ENCODE assay signal across 9 mouse cellular contexts in genomic region chr5:114607651-114608050, GRCm38 (mm10). TPM values are rescaled to one million over a fixed set of nuclear protein-coding genes. Genes with fewer than 3 reads are reported as not detected.
DNase-seq lines count a peak whose midpoint lies in the region; ATAC-seq and TF ChIP-seq lines count a peak whose summit lies in the region.
"Had no signal": no experiment of that assay in that cellular context is flagged by ENCODE, and none has a peak within 500 bp of the region (broad histone marks: within the 10 kb centered on the region; RNA-seq: fewer than 3 reads in every experiment).

No protein-coding gene starts in this region.

- H3K9ac ChIP-seq in liver, adult 2 months (ENCODE audit: low read depth, low read length) = no peak overlapping the region
- H3K9ac ChIP-seq in liver, embryonic 12.5 days = no peak overlapping the region

- no peaks in the 10 kb centered on the region for H3K27me3 ChIP-seq in liver, adult 2 months (ENCODE audit: control insufficient read depth, insufficient read depth, low read length)
- H3K27me3 ChIP-seq in liver, embryonic 12.5 days (replicated peaks) = peaks cover 27% of the 10 kb centered on the region

- peaks cover 7% of the 10 kb centered on the region; the same call in 1 of the 2 replicates for H3K4me1 ChIP-seq in liver, adult 2 months (ENCODE audit: control insufficient read depth, insufficient read depth, low read length)
- H3K4me1 ChIP-seq in liver, embryonic 12.5 days = peaks cover 22% of the 10 kb centered on the region

- peak; percentile 71 for DNase-seq in liver, adult 2 months (ENCODE audit: extremely low read depth, low read depth, low spot score)
- peak; percentile 86 for DNase-seq in cerebellum, adult 9-10 months
- peak; percentile 55 for DNase-seq in heart, adult 8-10 months (ENCODE audit: low spot score)
- peak; percentile 41 to 77 for DNase-seq in layer of hippocampus, adult 18-20 months (ENCODE audit: low spot score in 2 of 2)
- DNase-seq in lung, postnatal 10 days = peak; percentile 85
- DNase-seq in thymus, postnatal 36 days = no peak

- WGBS in liver, adult 2 months = 26% methylated on average over 8 of the region's 8 CpGs
- 69% methylated on average over 8 of the region's 8 CpGs for WGBS in liver, embryonic 12.5 days (ENCODE audit: insufficient replicate concordance)

- no peaks in the 10 kb centered on the region for H3K36me3 ChIP-seq in liver, adult 2 months (ENCODE audit: control insufficient read depth, insufficient read depth, low read length)
- 0 out of 2 replicates have a peak, but pooled peaks cover 5% of the 10 kb centered on the region for H3K36me3 ChIP-seq in liver, embryonic 12.5 days

- no peak overlapping the region for H3K27ac ChIP-seq in liver, adult 2 months (replicated peaks; ENCODE audit: insufficient read depth, low read depth, low read length)
- H3K27ac ChIP-seq in liver, embryonic 12.5 days = no peak overlapping the region

- no peak for TF ChIP-seq POLR2A in liver, adult 2 months (IDR thresholded peaks at IDR 0.05; ENCODE audit: extremely low read depth, insufficient read depth, low read length)

- no peaks in the 10 kb centered on the region for H3K9me3 ChIP-seq in liver, embryonic 12.5 days (replicated peaks)
- H3K9me3 ChIP-seq: G1E had no signal

- H3K79me2 ChIP-seq in liver, adult 2 months (ENCODE audit: control insufficient read depth, insufficient read depth, low read length) = peaks cover 2% of the 10 kb centered on the region; the same call in 1 of the 2 replicates

- H3K4me2 ChIP-seq in liver, embryonic 12.5 days = no peak overlapping the region

- TF ChIP-seq CTCF in liver, adult 2 months (IDR thresholded peaks at IDR 0.05; ENCODE audit: low read depth, low read length) = no peak

- no peak for ATAC-seq in liver, embryonic 12.5 days
- no peak for ATAC-seq in erythroid progenitor cell, adult 5-6 weeks (replicated peaks; ENCODE audit: low FRiP score, poor library complexity, severe bottlenecking)

- no peak overlapping the region for H3K4me3 ChIP-seq in liver, adult 2 months (ENCODE audit: insufficient read depth, low read depth, low read length)
- H3K4me3 ChIP-seq in liver, embryonic 12.5 days = no peak overlapping the region

RNA-seq across cellular contexts. Expression of gene Fam222a, which starts 39.8 kb away (rescaled TPM):
- total RNA-seq in liver, adult 2 months (2014; rRNA removed) = 0.09 and 0.60 TPM in 2 replicates
- 1.2 and 1.4 TPM in 2 replicates for polyA plus RNA-seq in liver, adult 2 months (2012; rRNA removed)
- polyA plus RNA-seq in liver, embryonic 12.5 days (2016; fragmentation: Nextera tagmentation; extraction: Ambion mirVana) = 1.3 and 1.4 TPM in 2 replicates
- 1 to 10 TPM; 1.2 to 2.4 (median 1.7) TPM for total RNA-seq in heart, adult 8-10 months (2022)
- total RNA-seq in layer of hippocampus, adult 18-20 months (2021) = 1 to 10 TPM; 5.2 to 5.3 TPM
- total RNA-seq in erythroid progenitor cell, adult 5-6 weeks (2015; ENCODE audit: low replicate concordance) = 2.9 TPM in 1 of 2 replicates, not detected in the other
- 0.39 TPM in 1 of 2 replicates, not detected in the other for total RNA-seq in erythroid progenitor cell, adult 5-6 weeks (2017; ENCODE audit: low replicate concordance)

RNA-seq across cellular contexts. Expression of gene Trpv4, which starts 50.6 kb away (rescaled TPM):
- total RNA-seq in liver, adult 2 months (2014; rRNA removed) = 0.09 and 0.40 TPM in 2 replicates
- 0.29 and 0.50 TPM in 2 replicates for polyA plus RNA-seq in liver, adult 2 months (2012; rRNA removed)
- 0.19 and 0.29 TPM in 2 replicates for polyA plus RNA-seq in liver, embryonic 12.5 days (2016; fragmentation: Nextera tagmentation; extraction: Ambion mirVana)
- 1 to 10 TPM; 3.2 to 6.5 (median 4.9) TPM for total RNA-seq in heart, adult 8-10 months (2022)
- total RNA-seq in layer of hippocampus, adult 18-20 months (2021) = 1 to 10 TPM; 1.3 to 2.6 TPM
- total RNA-seq in erythroid progenitor cell, adult 5-6 weeks (2015; ENCODE audit: low replicate concordance) = not detected in 2 replicates
- total RNA-seq in erythroid progenitor cell, adult 5-6 weeks (2017; ENCODE audit: low replicate concordance) = 1.5 TPM in 1 of 2 replicates, not detected in the other
- total RNA-seq: G1E had no signal

Comparison
In these comparisons a context has a peak if more than half of its experiments do, and no peak if none do; other contexts are left out.
1. DNase-seq: peak in liver, adult 2 months (single experiment), cerebellum, adult 9-10 months (single experiment), heart, adult 8-10 months (single experiment), layer of hippocampus, adult 18-20 months (2 of 2) and lung, postnatal 10 days (single experiment); none in thymus, postnatal 36 days (0 of 2).